Mouse (Mus musculus) ES-E14 (cell line): ENCODE results near the gene Sf3a2.

Source experiments
- CHD2 ChIP-seq: IDR thresholded peaks from 2 replicates; pipeline ENCODE4 v1.6.1; 2014; ENCODE audit warnings: mild to moderate bottlenecking, low read depth, low read length, inconsistent platforms
- HCFC1 ChIP-seq: IDR thresholded peaks from 2 replicates; pipeline ENCODE4 v1.6.1; 2012; ENCODE audit warnings: low read length, inconsistent platforms, borderline replicate concordance; ENCODE audit not compliant: insufficient read depth

- TF ChIP-seq CHD2 = no peak
- no peak for TF ChIP-seq HCFC1
Observed at GRCm38 (mm10) chr10:80761821-80762220, 36.2 kb upstream of the Sf3a2 start.
